Mouse (Mus musculus) layer of hippocampus, adult 2 months (tissue): Measurements from ENCODE around the gene Elac2. TPM values are rescaled to one million over a fixed set of nuclear protein-coding genes. Genes with fewer than 3 reads are reported as not detected.

Source experiments
- DNase-seq, 2 experiments: peaks; one replicate each; pipeline ENCODE4 v3.0.0; 2022; ENCODE audit warnings: low spot score in 2 of 2
- H3K27ac ChIP-seq: fragments of 200-600 bp; 2 replicates; pipeline ENCODE4 v1.8.1; 2022
- H3K4me3 ChIP-seq: fragments of 200-600 bp; 2 replicates; pipeline ENCODE4 v1.8.1; 2022; ENCODE audit warnings: mild to moderate bottlenecking
- CTCF ChIP-seq: fragments of 200-600 bp; conservative IDR thresholded peaks from 2 replicates; pipeline ENCODE4 v1.8.1; 2022; ENCODE audit warnings: antibody characterized with exemption, mild to moderate bottlenecking, moderate library complexity
- long read RNA-seq, 2 experiments: library from polyadenylated mRNA; stranded (forward); transcript quantifications; one replicate each; pipeline ENCODE4 v2.0.0; 2021; ENCODE audit warnings: borderline mapping rate in 2 of 2
- total RNA-seq, 2 experiments: library from RNA; stranded (reverse); gene quantifications; 2 replicates each; pipeline ENCODE4 v1.2.3; 2021

Elac2 gene
- 10 to 100 TPM; 26.6 to 27.8 TPM for total RNA-seq
- long read RNA-seq, experiment 1, transcript Elac2-202 (24 exons, 2,884 nt), result major isoform, 26 of 46 reads
- long read RNA-seq, experiment 1, partial matches to known transcripts, result 4 of 46 reads
- long read RNA-seq, experiment 1, other reads (novel, unspliced or antisense), result 12 of 46 reads
- long read RNA-seq, experiment 2, transcript Elac2-202 (24 exons, 2,884 nt), result major isoform, 31 of 71 reads
- long read RNA-seq, experiment 2, partial matches to known transcripts, result 3 of 71 reads
- long read RNA-seq, experiment 2, other reads (novel, unspliced or antisense), result 33 of 71 reads

GRCm38 (mm10) chr11:64978720-64979488 is at the start of gene Elac2:
Elac2 (plus strand) TSS chr11:64979038.
- Histone ChIP-seq H3K4me3 (peak within 1 kb of the TSS; percentile 87), H3K27ac (peak within 1 kb of the TSS; percentile 83)
- no peak for TF ChIP-seq CTCF
- DNase-seq, result peak; percentile 96 to 98

DNA sequence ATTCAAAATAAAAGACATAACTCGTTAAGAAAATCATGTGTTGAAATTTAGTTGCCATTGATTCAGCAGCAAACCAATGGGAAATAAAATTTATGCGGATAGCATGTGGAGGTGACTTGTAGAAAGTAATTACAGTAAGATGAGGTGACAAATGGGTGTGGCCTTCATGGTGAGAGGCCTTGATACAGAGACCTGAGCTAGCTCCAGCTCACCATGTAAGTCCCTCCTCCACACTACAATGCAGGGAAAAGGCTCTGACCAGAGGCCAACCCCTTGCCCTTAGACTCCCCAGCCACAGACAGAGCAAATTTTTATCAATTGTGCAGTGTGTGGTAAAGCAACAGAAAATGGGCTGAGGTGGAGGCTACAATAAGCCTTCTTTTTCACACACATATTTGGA is 49.7 kb upstream of the Elac2 start:
- Histone ChIP-seq H3K4me3 (no peak overlapping the region), H3K27ac (no peak overlapping the region)
- TF ChIP-seq CTCF, result no peak
- no peak for DNase-seq

DNA sequence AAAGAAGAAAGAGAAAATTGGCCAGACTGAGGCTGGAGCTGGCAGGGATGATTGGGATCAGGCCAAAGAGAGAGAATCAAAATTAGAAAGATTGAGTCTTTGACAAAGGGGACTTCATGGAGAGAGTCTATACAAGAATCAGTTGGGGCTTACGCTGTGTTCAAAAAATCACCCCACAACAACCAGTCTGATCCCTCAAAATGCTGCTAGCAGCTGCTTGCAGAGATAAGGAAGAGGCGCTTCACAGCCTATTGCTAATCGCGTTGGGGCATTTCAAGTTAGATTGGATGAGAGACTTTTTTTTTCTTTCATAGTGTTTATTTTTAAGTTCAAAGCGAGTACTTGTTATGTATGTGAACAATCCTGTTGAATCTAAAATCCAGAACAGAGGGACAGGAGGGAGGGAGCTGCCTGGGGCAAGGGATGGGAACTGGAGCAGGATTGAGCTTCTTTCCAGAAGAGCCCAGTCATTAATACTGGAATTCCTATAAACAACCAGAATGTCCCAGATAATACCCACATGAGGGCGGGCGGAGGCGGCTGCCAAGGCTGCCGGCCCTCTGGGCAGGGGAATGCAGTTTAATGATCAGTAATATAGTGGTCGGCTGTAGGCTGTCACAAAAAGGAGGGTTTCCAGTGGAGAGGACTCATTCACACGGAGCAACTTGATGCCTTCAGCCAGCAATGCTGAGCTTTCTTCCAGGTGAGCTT is 47.6 kb upstream of the Elac2 start:
- Histone ChIP-seq H3K27ac (0 out of 2 replicates have a peak overlapping the region, but pooled peaks have one; percentile 1), H3K4me3 (peak overlapping the region; percentile 8)
- no peak for DNase-seq
- TF ChIP-seq CTCF, result no peak

DNA sequence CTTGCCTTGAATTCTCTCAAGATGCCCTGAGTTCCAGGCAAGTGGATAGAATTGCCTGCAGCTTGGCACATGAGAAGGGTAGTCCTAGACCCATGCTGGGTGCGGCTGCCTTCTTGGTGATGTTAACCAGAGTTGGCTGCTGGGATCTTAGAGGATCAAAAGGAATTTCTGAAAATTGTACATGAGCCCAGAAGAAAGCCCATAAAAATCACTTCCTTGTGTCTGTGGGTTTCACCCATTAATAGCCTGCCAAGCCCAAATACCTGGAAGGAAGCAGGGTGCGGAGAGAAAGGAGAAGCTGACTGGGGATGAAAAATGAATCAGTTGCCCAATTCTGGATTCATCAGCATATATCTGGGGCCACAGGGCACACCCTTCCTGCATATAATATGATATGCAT is 41.6 kb upstream of the Elac2 start:
- H3K4me3 ChIP-seq, result no peak overlapping the region
- TF ChIP-seq CTCF, result no peak

DNA sequence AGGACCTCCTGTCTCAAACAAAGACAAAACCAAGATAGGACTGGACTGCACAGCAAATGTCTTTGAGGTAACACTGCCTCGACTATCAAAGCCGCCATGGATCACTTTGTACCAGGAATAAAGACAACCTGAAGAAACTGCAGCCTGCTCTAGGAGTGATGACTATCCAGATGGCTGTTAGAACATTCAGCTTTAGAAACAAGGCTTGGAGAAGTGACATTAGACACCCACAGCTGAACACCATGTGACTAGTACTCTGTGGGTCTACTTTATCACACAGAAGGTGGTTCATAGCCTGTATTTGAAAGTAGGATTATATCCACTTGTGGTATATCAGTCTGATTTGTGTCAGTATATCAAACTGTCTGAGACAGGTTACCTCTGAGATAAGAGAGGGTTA is 37.6 kb upstream of the Elac2 start:
- Histone ChIP-seq H3K4me3 (no peak overlapping the region), H3K27ac (no peak overlapping the region)
- no peak for DNase-seq
- no peak for TF ChIP-seq CTCF

More for the DNA sequence above, 41.6 kb upstream of the Elac2 start:
- DNase-seq, result no peak
- H3K27ac ChIP-seq, result no peak overlapping the region

DNA sequence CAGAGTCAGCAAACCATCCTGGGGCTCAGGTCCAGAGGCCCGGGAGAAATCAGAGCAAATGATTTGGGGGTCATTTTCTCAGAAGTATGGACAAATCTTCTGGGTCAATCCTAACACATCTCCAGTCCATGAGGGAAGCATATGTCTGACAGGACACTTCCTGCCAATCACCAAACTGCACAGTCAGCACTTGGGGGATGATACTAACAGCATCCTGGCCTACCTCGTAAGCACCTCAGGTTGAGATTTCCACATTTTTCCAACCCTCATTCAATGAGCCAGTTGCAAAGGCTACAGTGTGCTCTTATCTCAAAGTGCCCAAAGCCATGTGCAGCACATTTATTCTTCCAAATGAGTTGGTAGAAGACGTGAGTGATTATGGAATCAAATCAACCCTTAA is 29.1 kb upstream of the Elac2 start:
- no peak overlapping the region for H3K4me3 ChIP-seq
- no peak overlapping the region for H3K27ac ChIP-seq
- DNase-seq, result no peak
- TF ChIP-seq CTCF, result no peak

DNA sequence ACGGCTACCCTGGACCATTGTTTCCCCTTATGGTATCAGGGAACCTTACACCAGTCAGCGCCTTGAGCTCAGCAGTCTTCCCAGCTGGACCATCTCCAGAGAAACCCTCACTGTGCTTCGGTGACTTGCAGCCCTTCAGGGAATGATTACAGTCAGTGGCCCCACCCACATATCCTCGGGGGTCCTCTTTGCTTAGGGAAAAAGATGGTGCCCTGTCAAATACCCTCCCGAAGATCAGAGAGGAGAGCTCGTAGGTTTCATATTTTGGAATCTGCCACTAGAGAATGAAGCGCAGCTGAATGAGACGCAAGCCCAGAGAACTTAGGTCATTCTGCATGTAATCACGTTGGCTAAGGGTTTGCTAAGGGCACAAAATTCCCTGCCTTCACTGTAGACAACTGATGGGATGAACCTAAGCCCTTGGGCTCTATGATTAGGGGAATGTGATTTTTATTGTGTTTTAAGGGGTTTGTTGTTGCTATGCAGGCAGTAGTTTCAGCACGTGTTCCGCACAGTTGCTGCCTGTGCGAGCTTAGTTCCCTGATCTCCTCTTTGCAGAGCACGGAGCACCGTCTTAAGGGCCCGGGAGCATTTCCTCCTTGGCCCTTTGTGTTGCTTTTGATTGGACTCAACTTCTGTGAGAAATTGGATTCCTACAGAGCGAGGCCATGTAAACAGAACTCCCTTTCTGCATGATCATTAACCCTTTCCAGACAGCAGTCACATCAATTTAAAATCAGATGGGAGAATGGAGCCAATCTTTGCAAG is 21.7 kb upstream of the Elac2 start:
- no peak for DNase-seq
- H3K4me3 ChIP-seq, result peak overlapping the region; percentile 11
- no peak overlapping the region for H3K27ac ChIP-seq
- TF ChIP-seq CTCF, result no peak

DNA sequence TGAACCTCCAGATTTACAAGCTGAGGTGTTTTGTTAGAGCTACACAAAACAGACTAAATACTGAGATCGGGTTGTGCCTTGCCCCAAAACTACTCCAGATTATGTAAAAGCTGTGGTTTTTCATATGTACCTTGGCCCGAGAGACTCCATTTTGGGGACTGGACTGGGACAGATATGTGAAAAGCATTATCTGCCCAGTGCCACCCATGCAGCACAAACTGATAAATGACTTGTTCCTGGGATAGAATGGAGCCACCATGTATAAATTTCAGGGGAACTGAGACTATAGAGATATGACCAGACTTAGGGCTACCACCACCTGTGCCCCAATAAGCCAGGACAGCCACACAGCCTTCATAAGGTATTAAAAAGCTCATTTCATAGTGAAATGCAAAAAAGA is 16.2 kb upstream of the Elac2 start:
- Histone ChIP-seq H3K4me3 (no peak overlapping the region), H3K27ac (no peak overlapping the region)
- no peak for DNase-seq
- TF ChIP-seq CTCF, result no peak

- DNase-seq, result peak; percentile 74 to 84
- peak; percentile 96; the same call in 1 of the 2 replicates for TF ChIP-seq CTCF
- Histone ChIP-seq H3K4me3 (no peak overlapping the region), H3K27ac (no peak overlapping the region)
Observed at GRCm38 (mm10) chr11:64968507-64968906, 10.3 kb upstream of the Elac2 start.

DNA sequence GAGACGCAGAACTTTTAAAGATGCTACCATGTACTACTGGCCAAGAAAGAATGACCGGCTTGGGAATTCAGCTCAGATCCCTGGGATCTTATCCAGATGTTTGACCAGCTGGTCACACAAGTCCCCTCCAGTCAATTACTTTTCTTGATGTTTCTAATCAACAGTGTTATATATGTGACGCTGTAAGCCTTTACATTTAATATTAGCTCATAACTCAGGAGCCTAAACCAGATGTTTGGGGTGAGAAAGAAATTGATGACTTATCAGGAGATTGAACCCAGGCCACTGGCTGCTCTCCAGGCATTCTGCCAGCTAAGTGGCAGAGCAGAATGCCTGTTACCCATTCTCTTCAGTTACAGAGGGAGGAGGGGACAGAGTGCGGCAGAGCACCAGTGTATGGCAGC is 9.9 kb upstream of the Elac2 start:
- H3K4me3 ChIP-seq, result no peak overlapping the region
- no peak overlapping the region for H3K27ac ChIP-seq
- TF ChIP-seq CTCF, result no peak
- no peak for DNase-seq

GRCm38 (mm10) chr11:64971471-64971988 is 7.3 kb upstream of the Elac2 start:
- no peak for TF ChIP-seq CTCF
- DNase-seq, result no peak
- H3K4me3 ChIP-seq, result no peak overlapping the region
- H3K27ac ChIP-seq, result no peak overlapping the region

GRCm38 (mm10) chr11:64972418-64972817 is 6.4 kb upstream of the Elac2 start:
- DNase-seq, result no peak
- H3K27ac ChIP-seq, result no peak overlapping the region
- H3K4me3 ChIP-seq, result no peak overlapping the region
- TF ChIP-seq CTCF, result no peak
